Mouse (Mus musculus) neural tube, embryonic 10.5 days (tissue): Measurements from ENCODE around the gene Fignl1.

Source experiments
- DNase-seq: peaks from one replicate; pipeline ENCODE4 v3.0.0-alpha.2; 2017; ENCODE audit warnings: low spot score; ENCODE audit errors: extremely low spot score

The Fignl1 gene

GRCm38 (mm10) chr11:11808820-11809403, at the start of gene Fignl1:
Gene Fignl1 (minus strand): TSS chr11:11808962.
- DNase-seq, result peak; percentile 99

GRCm38 (mm10) chr11:11856959-11857358, 48.2 kb upstream of the Fignl1 start:
- no peak for DNase-seq

- DNase-seq, result no peak
These were observed 46.9 kb upstream of the Fignl1 start for GRCm38 (mm10) chr11:11855685-11856131.

- DNase-seq, result peak; percentile 76
These were observed 46.4 kb upstream of the Fignl1 start for GRCm38 (mm10) chr11:11855061-11855672.

- DNase-seq, result no peak
These were observed 45.1 kb upstream of the Fignl1 start for GRCm38 (mm10) chr11:11853731-11854461.

- no peak for DNase-seq
These were observed 43.3 kb upstream of the Fignl1 start for GRCm38 (mm10) chr11:11851957-11852505.

GRCm38 (mm10) chr11:11850476-11851267, 41.9 kb upstream of the Fignl1 start:
- DNase-seq, result no peak

GRCm38 (mm10) chr11:11849513-11850311, 41.0 kb upstream of the Fignl1 start:
- no peak for DNase-seq

GRCm38 (mm10) chr11:11848467-11848866, 39.7 kb upstream of the Fignl1 start:
- no peak for DNase-seq

GRCm38 (mm10) chr11:11845044-11845443, 36.3 kb upstream of the Fignl1 start:
- no peak for DNase-seq

- DNase-seq, result no peak
These were observed 35.7 kb upstream of the Fignl1 start for GRCm38 (mm10) chr11:11844367-11844971.

- no peak for DNase-seq
These were observed 32.8 kb upstream of the Fignl1 start for GRCm38 (mm10) chr11:11841590-11841989.

- no peak for DNase-seq
These were observed 32.0 kb upstream of the Fignl1 start for GRCm38 (mm10) chr11:11840746-11841145.

GRCm38 (mm10) chr11:11839874-11840273, 31.1 kb upstream of the Fignl1 start:
- no peak for DNase-seq

GRCm38 (mm10) chr11:11837384-11837783, 28.6 kb upstream of the Fignl1 start:
- no peak for DNase-seq

- no peak for DNase-seq
These were observed 28.1 kb upstream of the Fignl1 start for GRCm38 (mm10) chr11:11836713-11837370.

GRCm38 (mm10) chr11:11836262-11836661, 27.5 kb upstream of the Fignl1 start:
- no peak for DNase-seq

- DNase-seq, result no peak
These were observed 27.0 kb upstream of the Fignl1 start for GRCm38 (mm10) chr11:11835791-11836190.

- DNase-seq, result no peak
These were observed 26.6 kb upstream of the Fignl1 start for GRCm38 (mm10) chr11:11835361-11835760.

- peak; percentile 66 for DNase-seq
These were observed 24.3 kb upstream of the Fignl1 start for GRCm38 (mm10) chr11:11833100-11833499.
